Mouse (Mus musculus): ENCODE results near the gene Olfr393.

DNA sequence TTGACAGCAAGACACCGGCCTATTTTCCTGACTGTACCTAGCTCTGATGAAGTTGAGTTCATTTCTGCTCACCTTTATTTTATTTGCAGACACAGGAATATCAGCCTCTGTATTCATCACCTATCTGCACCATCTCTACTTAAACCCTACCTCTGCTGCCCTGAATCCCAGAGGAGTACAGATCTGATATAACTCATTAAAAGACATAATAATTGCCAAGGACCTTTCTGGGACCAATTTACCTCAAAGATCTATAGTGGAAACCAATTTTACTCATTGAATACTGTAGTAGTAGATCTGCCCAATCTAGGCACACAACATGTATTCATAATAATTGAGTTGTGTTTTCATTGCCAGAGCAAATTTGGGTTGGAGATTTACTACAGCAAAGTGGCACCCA is 39.4 kb upstream of the Olfr393 start, which contains the start of gene Olfr394:
- TF ChIP-seq CTCF (IDR thresholded peaks at IDR 0.05) (no peak), POLR2A (IDR thresholded peaks at IDR 0.05; ENCODE audit: insufficient read depth, low read depth, low read length) (no peak), EP300 (IDR thresholded peaks at IDR 0.05; ENCODE audit: insufficient read depth, low read depth, low read length) (no peak)
